Mouse (Mus musculus) testis, adult 2 months (tissue): ENCODE measurements around the gene Cpsf4. TPM values are rescaled to one million over a fixed set of nuclear protein-coding genes. Genes with fewer than 3 reads are reported as not detected.

Experiments
- H3K27ac ChIP-seq: fragments of 200-500 bp; 2 replicates; pipeline ENCODE4 v1.5.1; 2012; ENCODE audit warnings: low read depth, low read length; ENCODE audit not compliant: control insufficient read depth, insufficient read depth
- H3K27me3 ChIP-seq: fragments of 200-500 bp; 2 replicates; pipeline ENCODE4 v1.6.1; 2012; ENCODE audit warnings: mild to moderate bottlenecking, low read length, moderate library complexity; ENCODE audit not compliant: control insufficient read depth, insufficient read depth
- H3K36me3 ChIP-seq: fragments of 200-500 bp; 2 replicates; pipeline ENCODE4 v1.6.1; 2012; ENCODE audit warnings: mild to moderate bottlenecking, low read length; ENCODE audit not compliant: control insufficient read depth, insufficient read depth
- H3K4me1 ChIP-seq: fragments of 200-500 bp; 2 replicates; pipeline ENCODE4 v1.6.1; 2012; ENCODE audit warnings: low read length; ENCODE audit not compliant: control insufficient read depth, insufficient read depth
- H3K4me3 ChIP-seq: fragments of 200-500 bp; 2 replicates; pipeline ENCODE4 v1.5.1; 2012; ENCODE audit warnings: low read depth, mild to moderate bottlenecking, low read length, moderate library complexity, mixed read lengths; ENCODE audit not compliant: control insufficient read depth
- CTCF ChIP-seq: fragments of 200-500 bp; IDR thresholded peaks from 2 replicates; pipeline ENCODE4 v1.5.1; 2012; ENCODE audit warnings: low read depth, mild to moderate bottlenecking, inconsistent platforms, low read length, moderate library complexity; ENCODE audit not compliant: control insufficient read depth, insufficient read depth, insufficient replicate concordance
- POLR2A ChIP-seq: fragments of 200-500 bp; IDR thresholded peaks from 2 replicates; pipeline ENCODE4 v1.6.1; 2012; ENCODE audit warnings: low read depth, mild to moderate bottlenecking, inconsistent platforms, low read length, moderate library complexity; ENCODE audit not compliant: control insufficient read depth
- polyA plus RNA-seq: library from polyadenylated mRNA; depleted of rRNA; stranded (reverse); fragments of >200 nt; gene quantifications from 2 replicates; pipeline ENCODE4 v1.2.3, GENCODE M21; 2012

Gene Cpsf4
- polyA plus RNA-seq, 1 experiment: 23.0 TPM

DNA sequence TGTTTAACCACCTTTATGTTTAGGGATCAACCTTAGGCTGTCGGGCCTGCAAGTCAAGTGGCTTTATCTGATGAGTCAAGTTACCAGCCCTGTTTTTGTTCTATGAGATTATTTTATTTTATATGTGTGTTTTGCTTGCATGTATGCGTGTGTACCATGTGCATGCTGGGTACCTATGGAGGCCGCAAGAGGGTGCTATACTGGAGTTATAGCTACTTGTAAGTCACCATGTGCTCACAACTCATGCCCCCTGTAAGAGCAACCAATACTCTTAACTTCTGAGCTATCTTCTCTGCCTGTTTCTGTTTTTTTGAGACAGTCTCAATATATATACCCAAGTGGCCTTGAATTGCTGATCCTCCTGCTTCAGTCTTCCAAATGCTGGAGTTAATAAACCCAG, 46.5 kb downstream of the Cpsf4 start:
- no peak overlapping the region for H3K4me3 ChIP-seq
- TF ChIP-seq POLR2A (no peak), CTCF (no peak)
- peaks cover 2% of the 10 kb centered on the region; the same call in 1 of the 2 replicates for H3K36me3 ChIP-seq
- H3K4me1 ChIP-seq: no peaks in the 10 kb centered on the region
- no peaks in the 10 kb centered on the region for H3K27me3 ChIP-seq
- H3K27ac ChIP-seq: no peak overlapping the region

DNA sequence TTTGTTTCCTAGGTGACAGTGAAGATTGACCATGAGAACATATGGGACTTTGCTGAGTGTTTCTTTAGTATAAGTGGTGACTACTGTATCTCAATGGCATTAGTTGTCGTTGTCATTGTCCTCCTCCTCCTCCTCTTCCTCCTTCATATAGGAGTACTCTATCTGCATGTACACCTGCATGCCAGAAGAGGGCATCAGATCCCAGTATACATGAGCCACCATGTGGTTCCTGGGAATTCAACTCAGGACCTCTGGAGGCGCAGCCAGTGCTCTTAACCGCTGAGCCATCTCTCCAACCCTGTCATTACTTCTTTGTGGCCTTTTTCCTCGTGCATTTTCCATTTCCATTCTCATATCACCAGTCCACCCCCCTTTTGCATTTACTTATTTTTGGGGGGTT, 47.7 kb downstream of the Cpsf4 start:
- Histone ChIP-seq H3K27ac (no peak overlapping the region), H3K27me3 (no peaks in the 10 kb centered on the region), H3K4me1 (no peaks in the 10 kb centered on the region), H3K4me3 (no peak overlapping the region), H3K36me3 (peaks cover 2% of the 10 kb centered on the region; the same call in 1 of the 2 replicates)
- TF ChIP-seq CTCF (no peak), POLR2A (no peak)

GRCm38 (mm10) chr5:145217746-145218145, 50.7 kb downstream of the Cpsf4 start:
- H3K27ac ChIP-seq: no peak overlapping the region
- TF ChIP-seq CTCF: no peak
- no peak for TF ChIP-seq POLR2A
- peaks cover 2% of the 10 kb centered on the region for H3K36me3 ChIP-seq
- H3K4me3 ChIP-seq: no peak overlapping the region
- H3K27me3 ChIP-seq: no peaks in the 10 kb centered on the region
- H3K4me1 ChIP-seq: no peaks in the 10 kb centered on the region

- Histone ChIP-seq H3K4me3 (peak overlapping the region; percentile 37), H3K27ac (no peak overlapping the region), H3K4me1 (no peaks in the 10 kb centered on the region), H3K27me3 (no peaks in the 10 kb centered on the region), H3K36me3 (peaks cover 2% of the 10 kb centered on the region)
- no peak for TF ChIP-seq CTCF
- TF ChIP-seq POLR2A: no peak
These were observed 51.2 kb downstream of the Cpsf4 start for GRCm38 (mm10) chr5:145218206-145218605.

DNA sequence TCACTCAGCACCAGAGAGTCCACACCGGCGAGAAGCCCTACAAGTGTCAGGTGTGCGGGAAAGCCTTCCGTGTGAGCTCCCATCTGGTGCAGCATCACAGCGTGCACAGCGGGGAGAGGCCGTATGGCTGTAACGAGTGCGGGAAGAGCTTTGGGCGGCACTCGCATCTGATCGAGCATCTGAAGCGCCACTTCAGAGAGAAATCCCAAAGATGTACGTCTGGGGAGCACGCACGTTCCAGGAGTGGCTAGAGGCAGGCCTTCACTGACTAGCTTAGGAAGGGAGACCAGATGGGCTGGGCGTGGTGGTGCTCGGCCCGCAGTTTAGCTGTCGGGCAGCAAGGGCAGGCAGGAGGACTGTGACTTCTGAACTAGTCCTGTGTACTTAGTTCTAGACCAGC, 51.7 kb downstream of the Cpsf4 start:
- H3K36me3 ChIP-seq: peaks cover 2% of the 10 kb centered on the region
- H3K27ac ChIP-seq: no peak overlapping the region
- H3K27me3 ChIP-seq: no peaks in the 10 kb centered on the region
- no peak for TF ChIP-seq CTCF
- peak overlapping the region; percentile 37 for H3K4me3 ChIP-seq
- no peaks in the 10 kb centered on the region for H3K4me1 ChIP-seq

DNA sequence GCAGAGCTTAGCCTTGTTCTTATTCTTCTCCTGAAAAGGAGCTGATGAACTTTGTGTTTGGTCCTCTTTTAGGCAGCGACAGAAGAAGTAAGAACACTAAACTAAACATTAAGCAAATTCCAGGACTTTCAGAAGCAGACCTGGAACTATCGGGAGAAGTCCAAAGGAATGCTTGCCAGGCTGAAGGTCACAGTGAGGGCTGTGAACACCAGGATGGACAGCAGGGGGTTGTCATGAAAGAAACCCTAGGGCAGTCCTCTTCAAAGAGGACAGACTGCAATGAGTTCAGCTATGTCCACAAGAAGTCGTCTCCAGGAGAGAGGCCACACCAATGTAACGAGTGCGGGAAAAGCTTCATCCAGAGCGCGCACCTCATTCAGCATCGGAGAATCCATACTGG, 53.0 kb downstream of the Cpsf4 start:
- H3K27ac ChIP-seq: no peak overlapping the region
- H3K4me1 ChIP-seq: no peaks in the 10 kb centered on the region
- H3K4me3 ChIP-seq: no peak overlapping the region
- TF ChIP-seq POLR2A: no peak
- no peak for TF ChIP-seq CTCF
- peaks cover 2% of the 10 kb centered on the region for H3K36me3 ChIP-seq
- H3K27me3 ChIP-seq: no peaks in the 10 kb centered on the region

DNA sequence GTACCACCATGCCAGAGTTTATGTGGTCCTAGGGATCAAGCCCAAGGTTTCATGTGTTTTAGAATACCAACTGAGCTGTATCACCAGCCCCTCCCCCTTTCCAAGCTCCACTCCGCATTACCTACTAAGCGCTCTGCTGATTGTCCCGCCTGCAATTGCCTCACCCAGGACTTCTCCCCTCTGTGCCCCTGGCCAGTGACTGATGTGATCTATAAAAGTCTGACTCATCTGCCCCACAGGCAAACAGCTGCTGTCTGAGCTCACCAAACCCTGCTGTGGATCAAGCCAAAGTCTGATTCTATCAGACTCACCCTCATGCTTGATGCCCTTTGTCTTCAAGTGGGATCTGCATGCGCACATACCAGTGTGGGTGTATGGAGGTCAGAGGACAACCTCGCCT, 55.8 kb downstream of the Cpsf4 start:
- H3K27ac ChIP-seq: no peak overlapping the region
- no peaks in the 10 kb centered on the region for H3K4me1 ChIP-seq
- H3K36me3 ChIP-seq: no peaks in the 10 kb centered on the region; the same call in none of the 2 replicates
- TF ChIP-seq CTCF (no peak), POLR2A (no peak)
- H3K27me3 ChIP-seq: no peaks in the 10 kb centered on the region
- no peak overlapping the region for H3K4me3 ChIP-seq

- no peak overlapping the region for H3K4me3 ChIP-seq
- TF ChIP-seq POLR2A: no peak
- TF ChIP-seq CTCF: no peak
These were observed 56.4 kb downstream of the Cpsf4 start for GRCm38 (mm10) chr5:145223395-145223794.

More at GRCm38 (mm10) chr5:145223395-145223794, 56.4 kb downstream of the Cpsf4 start:
- Histone ChIP-seq H3K36me3 (no peaks in the 10 kb centered on the region; the same call in none of the 2 replicates), H3K27me3 (no peaks in the 10 kb centered on the region), H3K4me1 (no peaks in the 10 kb centered on the region), H3K27ac (no peak overlapping the region)
